Mouse (Mus musculus): ENCODE results near the gene Tesk1. TPM values are rescaled to one million over a fixed set of nuclear protein-coding genes. Genes with fewer than 3 reads are reported as not detected.

The Tesk1 gene
- polyA plus RNA-seq, 1 experiment from 2014 or later: 20.9 TPM

- Histone ChIP-seq H3K9ac (replicated peaks; ENCODE audit: low read length) (no peak overlapping the region), H3K4me3 (replicated peaks; ENCODE audit: low read depth, low read length) (no peak overlapping the region), H3K27ac (replicated peaks; ENCODE audit: low read depth, low read length) (no peak overlapping the region), H3K9me3 (ENCODE audit: control insufficient read depth, low read length) (no peaks in the 10 kb centered on the region), H3K4me1 (ENCODE audit: control insufficient read depth, insufficient read depth, low read length) (0 out of 2 replicates have a peak, but pooled peaks cover 3% of the 10 kb centered on the region), H3K27me3 (ENCODE audit: control insufficient read depth, insufficient read depth, low read length) (no peaks in the 10 kb centered on the region), H3K4me2 (ENCODE audit: low read length) (no peak overlapping the region), H3K36me3 (ENCODE audit: control insufficient read depth, insufficient read depth, low read length) (peaks cover 2% of the 10 kb centered on the region; the same call in 1 of the 2 replicates)
- WGBS: 84% methylated on average over 1 of the region's 1 CpGs
- ATAC-seq (ENCODE audit: low FRiP score, low TSS enrichment) (no peak), DNase-seq (no peak)
Observed at GRCm38 (mm10) chr4:43432832-43433231, 8.9 kb upstream of the Tesk1 start.

GRCm38 (mm10) chr4:43442044-43442443 lies 305 bp downstream of the Tesk1 start:
- H3K27ac ChIP-seq (replicated peaks; ENCODE audit: low read depth, low read length): peak overlapping the region; percentile 95
- H3K9me3 ChIP-seq (ENCODE audit: control insufficient read depth, low read length): no peaks in the 10 kb centered on the region
- H3K4me3 ChIP-seq (replicated peaks; ENCODE audit: low read depth, low read length): peak overlapping the region; percentile 87
- H3K4me1 ChIP-seq (ENCODE audit: control insufficient read depth, insufficient read depth, low read length): peaks cover 13% of the 10 kb centered on the region
- H3K9ac ChIP-seq (replicated peaks; ENCODE audit: low read length): peak overlapping the region; percentile 98
- H3K27me3 ChIP-seq (ENCODE audit: control insufficient read depth, insufficient read depth, low read length): no peaks in the 10 kb centered on the region
- H3K4me2 ChIP-seq (ENCODE audit: low read length): peak overlapping the region; percentile 83
- WGBS: under 1% methylated on average over 33 of the region's 33 CpGs
- peak; percentile 95 for ATAC-seq (ENCODE audit: low FRiP score, low TSS enrichment)
- peak; percentile 100 for DNase-seq
- H3K36me3 ChIP-seq (ENCODE audit: control insufficient read depth, insufficient read depth, low read length): peaks cover 24% of the 10 kb centered on the region

- peak; percentile 89 for DNase-seq
- peak; percentile 72 for ATAC-seq (ENCODE audit: low FRiP score, low TSS enrichment)
- Histone ChIP-seq H3K9ac (replicated peaks; ENCODE audit: low read length) (peak overlapping the region; percentile 98), H3K27ac (replicated peaks; ENCODE audit: low read depth, low read length) (peak overlapping the region; percentile 95), H3K4me2 (ENCODE audit: low read length) (peak overlapping the region; percentile 83), H3K36me3 (ENCODE audit: control insufficient read depth, insufficient read depth, low read length) (peaks cover 30% of the 10 kb centered on the region), H3K27me3 (ENCODE audit: control insufficient read depth, insufficient read depth, low read length) (no peaks in the 10 kb centered on the region), H3K9me3 (ENCODE audit: control insufficient read depth, low read length) (no peaks in the 10 kb centered on the region), H3K4me1 (ENCODE audit: control insufficient read depth, insufficient read depth, low read length) (peaks cover 13% of the 10 kb centered on the region), H3K4me3 (replicated peaks; ENCODE audit: low read depth, low read length) (peak overlapping the region; percentile 87)
- WGBS: under 1% methylated on average over 88 of the region's 88 CpGs
Observed at GRCm38 (mm10) chr4:43442456-43443361, 970 bp downstream of the Tesk1 start.

GRCm38 (mm10) chr4:43443511-43443910 lies 1.8 kb downstream of the Tesk1 start:
- ATAC-seq (ENCODE audit: low FRiP score, low TSS enrichment) (no peak), DNase-seq (peak; percentile 61)
- peak overlapping the region; percentile 83 for H3K4me2 ChIP-seq (ENCODE audit: low read length)
- WGBS: 1% methylated on average over 28 of the region's 28 CpGs
- H3K27ac ChIP-seq (replicated peaks; ENCODE audit: low read depth, low read length): peak overlapping the region; percentile 95
- no peaks in the 10 kb centered on the region for H3K27me3 ChIP-seq (ENCODE audit: control insufficient read depth, insufficient read depth, low read length)
- peaks cover 39% of the 10 kb centered on the region for H3K36me3 ChIP-seq (ENCODE audit: control insufficient read depth, insufficient read depth, low read length)
- H3K9ac ChIP-seq (replicated peaks; ENCODE audit: low read length): peak overlapping the region; percentile 98
- H3K9me3 ChIP-seq (ENCODE audit: control insufficient read depth, low read length): no peaks in the 10 kb centered on the region
- peaks cover 13% of the 10 kb centered on the region for H3K4me1 ChIP-seq (ENCODE audit: control insufficient read depth, insufficient read depth, low read length)
- H3K4me3 ChIP-seq (replicated peaks; ENCODE audit: low read depth, low read length): peak overlapping the region; percentile 87

GRCm38 (mm10) chr4:43447251-43447650 lies 5.5 kb downstream of the Tesk1 start:
- H3K27me3 ChIP-seq (ENCODE audit: control insufficient read depth, insufficient read depth, low read length): no peaks in the 10 kb centered on the region
- 85% methylated on average over 13 of the region's 13 CpGs for WGBS
- no peak overlapping the region for H3K4me2 ChIP-seq (ENCODE audit: low read length)
- H3K9me3 ChIP-seq (ENCODE audit: control insufficient read depth, low read length): no peaks in the 10 kb centered on the region
- peaks cover 42% of the 10 kb centered on the region for H3K36me3 ChIP-seq (ENCODE audit: control insufficient read depth, insufficient read depth, low read length)
- ATAC-seq (ENCODE audit: low FRiP score, low TSS enrichment) (no peak), DNase-seq (no peak)
- no peak overlapping the region for H3K4me3 ChIP-seq (replicated peaks; ENCODE audit: low read depth, low read length)
- no peak overlapping the region for H3K27ac ChIP-seq (replicated peaks; ENCODE audit: low read depth, low read length)
- H3K9ac ChIP-seq (replicated peaks; ENCODE audit: low read length): no peak overlapping the region
- H3K4me1 ChIP-seq (ENCODE audit: control insufficient read depth, insufficient read depth, low read length): peaks cover 11% of the 10 kb centered on the region

- Histone ChIP-seq H3K4me2 (ENCODE audit: low read length) (no peak overlapping the region), H3K27me3 (ENCODE audit: control insufficient read depth, insufficient read depth, low read length) (no peaks in the 10 kb centered on the region), H3K9me3 (ENCODE audit: control insufficient read depth, low read length) (no peaks in the 10 kb centered on the region), H3K36me3 (ENCODE audit: control insufficient read depth, insufficient read depth, low read length) (peaks cover 42% of the 10 kb centered on the region), H3K4me3 (replicated peaks; ENCODE audit: low read depth, low read length) (no peak overlapping the region), H3K9ac (replicated peaks; ENCODE audit: low read length) (no peak overlapping the region), H3K4me1 (ENCODE audit: control insufficient read depth, insufficient read depth, low read length) (peaks cover 16% of the 10 kb centered on the region), H3K27ac (replicated peaks; ENCODE audit: low read depth, low read length) (no peak overlapping the region)
- no peak for ATAC-seq (ENCODE audit: low FRiP score, low TSS enrichment)
- no peak for DNase-seq
- 89% methylated on average over 3 of the region's 3 CpGs for WGBS
Observed at GRCm38 (mm10) chr4:43448554-43448953, 6.8 kb downstream of the Tesk1 start.

- DNase-seq: no peak
- peaks cover 16% of the 10 kb centered on the region for H3K36me3 ChIP-seq (ENCODE audit: control insufficient read depth, insufficient read depth, low read length)
- no peak for ATAC-seq (ENCODE audit: low FRiP score, low TSS enrichment)
- no peak overlapping the region for H3K27ac ChIP-seq (replicated peaks; ENCODE audit: low read depth, low read length)
- no peaks in the 10 kb centered on the region for H3K9me3 ChIP-seq (ENCODE audit: control insufficient read depth, low read length)
- H3K4me1 ChIP-seq (ENCODE audit: control insufficient read depth, insufficient read depth, low read length): peaks cover 11% of the 10 kb centered on the region; the same call in 1 of the 2 replicates
- WGBS: 65% methylated on average over 11 of the region's 11 CpGs
- no peak overlapping the region for H3K4me3 ChIP-seq (replicated peaks; ENCODE audit: low read depth, low read length)
- H3K27me3 ChIP-seq (ENCODE audit: control insufficient read depth, insufficient read depth, low read length): no peaks in the 10 kb centered on the region
- H3K4me2 ChIP-seq (ENCODE audit: low read length): no peak overlapping the region
- H3K9ac ChIP-seq (replicated peaks; ENCODE audit: low read length): no peak overlapping the region
Observed at GRCm38 (mm10) chr4:43452315-43452714, 10.6 kb downstream of the Tesk1 start.

GRCm38 (mm10) chr4:43453413-43453812 lies 11.7 kb downstream of the Tesk1 start:
- H3K27me3 ChIP-seq (ENCODE audit: control insufficient read depth, insufficient read depth, low read length): no peaks in the 10 kb centered on the region
- no peaks in the 10 kb centered on the region for H3K9me3 ChIP-seq (ENCODE audit: control insufficient read depth, low read length)
- H3K4me2 ChIP-seq (ENCODE audit: low read length): peak overlapping the region; percentile 47
- H3K4me3 ChIP-seq (replicated peaks; ENCODE audit: low read depth, low read length): peak overlapping the region; percentile 10; the same call in 1 of the 2 replicates
- peaks cover 11% of the 10 kb centered on the region; the same call in 1 of the 2 replicates for H3K4me1 ChIP-seq (ENCODE audit: control insufficient read depth, insufficient read depth, low read length)
- H3K9ac ChIP-seq (replicated peaks; ENCODE audit: low read length): 0 out of 2 replicates have a peak overlapping the region, but pooled peaks have one; percentile 16
- under 1% methylated on average over 18 of the region's 18 CpGs for WGBS
- ATAC-seq (ENCODE audit: low FRiP score, low TSS enrichment): no peak
- no peak overlapping the region for H3K27ac ChIP-seq (replicated peaks; ENCODE audit: low read depth, low read length)
- 0 out of 2 replicates have a peak, but pooled peaks cover 5% of the 10 kb centered on the region for H3K36me3 ChIP-seq (ENCODE audit: control insufficient read depth, insufficient read depth, low read length)
- peak; percentile 40 for DNase-seq

Data from midbrain, embryonic 14.5 days (tissue).